Mouse (Mus musculus) small intestine, adult 2 months (tissue): ENCODE data around the gene Dis3l2.

Experiments used
- CTCF ChIP-seq: fragments of 200-500 bp; IDR thresholded peaks from 2 replicates; pipeline ENCODE4 v1.5.1; 2012; ENCODE audit warnings: low read depth, mild to moderate bottlenecking, control low read depth, inconsistent platforms, low read length, moderate library complexity, mixed read lengths; ENCODE audit not compliant: insufficient replicate concordance, insufficient read length; ENCODE audit errors: extremely low read depth
- POLR2A ChIP-seq: fragments of 200-500 bp; IDR thresholded peaks from 2 replicates; pipeline ENCODE4 v1.6.1; 2012; ENCODE audit warnings: low read depth, mild to moderate bottlenecking, control low read depth, inconsistent platforms, low read length, moderate library complexity

- TF ChIP-seq CTCF (no peak), POLR2A (no peak)
These were observed 299.6 kb downstream of the Dis3l2 start for GRCm38 (mm10) chr1:87003169-87003552.
